Mouse (Mus musculus) kidney, adult 2 months (tissue): ENCODE results near the gene Elmod1.

ENCODE experiments used
- CTCF ChIP-seq: fragments of 200-500 bp; conservative IDR thresholded peaks from 2 replicates; pipeline ENCODE4 v1.5.1; 2011; ENCODE audit warnings: low read depth, mild to moderate bottlenecking, control low read depth, low read length, moderate library complexity, mixed read lengths; ENCODE audit not compliant: insufficient read depth, insufficient read length
- POLR2A ChIP-seq: fragments of 200-500 bp; IDR thresholded peaks from one replicate; pipeline ENCODE4 v1.6.1; 2011; ENCODE audit warnings: low read depth, low read length, control low read depth

DNA sequence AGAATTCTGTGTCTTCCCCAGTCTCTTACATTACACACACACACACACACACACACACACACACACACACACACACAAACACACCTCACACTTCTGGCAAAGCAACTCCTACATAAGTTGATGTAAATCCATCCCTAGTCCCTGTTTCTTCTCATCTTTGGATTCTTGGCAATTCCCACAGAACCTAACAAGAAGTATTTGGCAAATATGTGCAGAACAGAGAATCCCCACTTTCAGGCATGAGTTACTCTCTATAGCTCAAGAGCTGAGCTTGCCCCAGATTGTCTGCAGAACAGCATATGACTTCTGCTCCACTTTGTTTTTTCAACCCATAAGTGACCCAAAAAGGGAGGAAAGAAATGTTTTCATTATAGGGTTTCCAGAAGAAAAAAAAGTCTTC is 2.7 kb downstream of the Elmod1 start:
- TF ChIP-seq POLR2A (no peak), CTCF (no peak)
